Mouse (Mus musculus): ENCODE measurements around the gene Slc35f1. TPM values are rescaled to one million over a fixed set of nuclear protein-coding genes. Genes with fewer than 3 reads are reported as not detected.

The Slc35f1 gene
- polyA plus RNA-seq, 1 experiment = not detected

- Histone ChIP-seq H3K4me3 (replicated peaks; ENCODE audit: control insufficient read depth, low read depth, low read length) (no peak overlapping the region), H3K4me1 (ENCODE audit: control insufficient read depth, insufficient read depth, low read length) (no peaks in the 10 kb centered on the region), H3K27ac (ENCODE audit: control insufficient read depth, insufficient read depth, low read depth, low read length, poor library complexity) (no peak overlapping the region)
- 73% methylated on average over 4 of the region's 4 CpGs for WGBS
- TF ChIP-seq POLR2A (IDR thresholded peaks at IDR 0.05; ENCODE audit: borderline replicate concordance, control insufficient read depth, low read depth, low read length) (no peak), CTCF (IDR thresholded peaks at IDR 0.05; ENCODE audit: control insufficient read depth, insufficient read depth, low read length) (no peak)
Observed at GRCm38 (mm10) chr10:52812861-52813260, 122.5 kb downstream of the Slc35f1 start.

DNA sequence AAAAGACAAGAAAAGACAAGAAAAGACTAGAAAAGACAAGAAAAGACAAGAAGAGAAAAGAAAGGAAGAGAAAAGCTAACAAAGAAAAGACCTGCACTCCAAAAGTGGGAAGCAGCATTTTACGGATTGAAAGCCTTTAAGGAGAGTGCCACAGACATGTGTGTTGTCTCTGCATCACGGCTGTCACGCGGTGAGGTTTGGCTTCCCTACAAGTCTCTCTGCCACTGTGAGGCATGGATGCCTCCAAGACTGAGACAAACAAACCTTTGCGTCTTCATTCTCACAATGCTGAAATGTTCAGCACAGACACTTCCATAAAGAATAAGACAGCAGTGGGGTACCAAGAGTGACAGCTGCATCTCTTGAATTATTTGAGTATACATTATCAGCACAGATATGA lies 124.0 kb downstream of the Slc35f1 start:
- no peak overlapping the region for H3K27ac ChIP-seq (ENCODE audit: control insufficient read depth, insufficient read depth, low read depth, low read length, poor library complexity)
- H3K4me1 ChIP-seq (ENCODE audit: control insufficient read depth, insufficient read depth, low read length) = no peaks in the 10 kb centered on the region
- TF ChIP-seq CTCF (IDR thresholded peaks at IDR 0.05; ENCODE audit: control insufficient read depth, insufficient read depth, low read length) (no peak), POLR2A (IDR thresholded peaks at IDR 0.05; ENCODE audit: borderline replicate concordance, control insufficient read depth, low read depth, low read length) (no peak)
- no peak overlapping the region for H3K4me3 ChIP-seq (replicated peaks; ENCODE audit: control insufficient read depth, low read depth, low read length)
- WGBS = 81% methylated on average over 5 of the region's 5 CpGs

GRCm38 (mm10) chr10:52819661-52820060 lies 129.3 kb downstream of the Slc35f1 start:
- H3K4me3 ChIP-seq (replicated peaks; ENCODE audit: control insufficient read depth, low read depth, low read length) = no peak overlapping the region
- TF ChIP-seq CTCF (IDR thresholded peaks at IDR 0.05; ENCODE audit: control insufficient read depth, insufficient read depth, low read length) (no peak), POLR2A (IDR thresholded peaks at IDR 0.05; ENCODE audit: borderline replicate concordance, control insufficient read depth, low read depth, low read length) (no peak)
- no peaks in the 10 kb centered on the region for H3K4me1 ChIP-seq (ENCODE audit: control insufficient read depth, insufficient read depth, low read length)
- 87% methylated on average over 1 of the region's 1 CpGs for WGBS
- no peak overlapping the region for H3K27ac ChIP-seq (ENCODE audit: control insufficient read depth, insufficient read depth, low read depth, low read length, poor library complexity)

- no peak for TF ChIP-seq CTCF (IDR thresholded peaks at IDR 0.05; ENCODE audit: control insufficient read depth, insufficient read depth, low read length)
- TF ChIP-seq POLR2A (IDR thresholded peaks at IDR 0.05; ENCODE audit: borderline replicate concordance, control insufficient read depth, low read depth, low read length) = no peak
- Histone ChIP-seq H3K27ac (ENCODE audit: control insufficient read depth, insufficient read depth, low read depth, low read length, poor library complexity) (no peak overlapping the region), H3K4me3 (replicated peaks; ENCODE audit: control insufficient read depth, low read depth, low read length) (no peak overlapping the region), H3K4me1 (ENCODE audit: control insufficient read depth, insufficient read depth, low read length) (no peaks in the 10 kb centered on the region)
- 57% methylated on average over 2 of the region's 2 CpGs for WGBS
Observed at GRCm38 (mm10) chr10:52822909-52823308, 132.6 kb downstream of the Slc35f1 start.

DNA sequence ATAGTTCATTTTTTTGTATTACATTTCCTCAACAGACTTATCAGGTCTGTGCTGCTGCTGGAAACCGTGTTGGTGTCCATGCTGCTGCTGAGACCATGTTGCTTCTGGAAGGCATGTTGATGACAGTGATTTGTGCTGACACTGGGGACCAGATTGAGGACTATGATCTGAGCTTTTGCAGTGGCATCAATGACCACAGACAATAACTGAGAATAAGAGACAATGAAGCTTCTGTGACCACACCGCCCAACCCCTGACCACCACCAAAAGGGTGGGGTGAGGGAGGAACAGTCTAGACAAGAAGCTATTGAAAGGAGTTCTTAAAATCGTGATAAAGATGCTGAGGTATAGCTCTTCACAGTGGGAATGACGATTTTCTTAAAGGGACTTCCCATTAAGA lies 135.4 kb downstream of the Slc35f1 start:
- no peak for TF ChIP-seq POLR2A (IDR thresholded peaks at IDR 0.05; ENCODE audit: borderline replicate concordance, control insufficient read depth, low read depth, low read length)
- TF ChIP-seq CTCF (IDR thresholded peaks at IDR 0.05; ENCODE audit: control insufficient read depth, insufficient read depth, low read length) = no peak
- Histone ChIP-seq H3K4me3 (replicated peaks; ENCODE audit: control insufficient read depth, low read depth, low read length) (no peak overlapping the region), H3K27ac (ENCODE audit: control insufficient read depth, insufficient read depth, low read depth, low read length, poor library complexity) (no peak overlapping the region), H3K4me1 (ENCODE audit: control insufficient read depth, insufficient read depth, low read length) (no peaks in the 10 kb centered on the region)
- WGBS = 69% methylated on average over 4 of the region's 4 CpGs

DNA sequence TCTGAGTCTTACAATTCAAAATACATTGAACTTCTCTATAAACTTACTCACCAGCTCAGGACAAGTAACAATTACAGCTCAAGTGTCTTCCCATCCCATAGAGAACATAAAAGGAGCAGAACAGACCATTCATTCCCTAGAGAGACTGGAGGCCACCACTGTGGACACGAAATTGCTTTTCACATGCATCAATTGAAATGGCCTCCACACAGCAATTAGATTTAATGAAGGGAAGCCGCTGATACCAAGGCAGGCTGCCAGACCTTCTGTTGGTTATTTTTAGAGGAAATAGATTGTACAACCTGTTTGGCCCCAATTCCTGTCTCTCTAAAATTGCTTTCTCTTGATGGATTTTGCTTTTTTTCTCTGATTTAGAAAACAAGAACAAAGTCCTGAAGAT lies 150.5 kb downstream of the Slc35f1 start:
- H3K27ac ChIP-seq (ENCODE audit: control insufficient read depth, insufficient read depth, low read depth, low read length, poor library complexity) = no peak overlapping the region
- WGBS = 63% methylated on average over 2 of the region's 2 CpGs
- H3K4me1 ChIP-seq (ENCODE audit: control insufficient read depth, insufficient read depth, low read length) = no peaks in the 10 kb centered on the region
- no peak overlapping the region for H3K4me3 ChIP-seq (replicated peaks; ENCODE audit: control insufficient read depth, low read depth, low read length)
- TF ChIP-seq POLR2A (IDR thresholded peaks at IDR 0.05; ENCODE audit: borderline replicate concordance, control insufficient read depth, low read depth, low read length) (no peak), CTCF (IDR thresholded peaks at IDR 0.05; ENCODE audit: control insufficient read depth, insufficient read depth, low read length) (no peak)

- Histone ChIP-seq H3K4me1 (ENCODE audit: control insufficient read depth, insufficient read depth, low read length) (no peaks in the 10 kb centered on the region), H3K4me3 (replicated peaks; ENCODE audit: control insufficient read depth, low read depth, low read length) (no peak overlapping the region), H3K27ac (ENCODE audit: control insufficient read depth, insufficient read depth, low read depth, low read length, poor library complexity) (no peak overlapping the region)
- TF ChIP-seq CTCF (IDR thresholded peaks at IDR 0.05; ENCODE audit: control insufficient read depth, insufficient read depth, low read length) = no peak
- TF ChIP-seq POLR2A (IDR thresholded peaks at IDR 0.05; ENCODE audit: borderline replicate concordance, control insufficient read depth, low read depth, low read length) = no peak
Observed at GRCm38 (mm10) chr10:52851994-52852393, 161.7 kb downstream of the Slc35f1 start.

- 75% methylated on average over 2 of the region's 2 CpGs for WGBS
- no peak overlapping the region for H3K27ac ChIP-seq (ENCODE audit: control insufficient read depth, insufficient read depth, low read depth, low read length, poor library complexity)
- no peak for TF ChIP-seq POLR2A (IDR thresholded peaks at IDR 0.05; ENCODE audit: borderline replicate concordance, control insufficient read depth, low read depth, low read length)
- no peak for TF ChIP-seq CTCF (IDR thresholded peaks at IDR 0.05; ENCODE audit: control insufficient read depth, insufficient read depth, low read length)
Observed at GRCm38 (mm10) chr10:52860851-52861250, 170.5 kb downstream of the Slc35f1 start.

DNA sequence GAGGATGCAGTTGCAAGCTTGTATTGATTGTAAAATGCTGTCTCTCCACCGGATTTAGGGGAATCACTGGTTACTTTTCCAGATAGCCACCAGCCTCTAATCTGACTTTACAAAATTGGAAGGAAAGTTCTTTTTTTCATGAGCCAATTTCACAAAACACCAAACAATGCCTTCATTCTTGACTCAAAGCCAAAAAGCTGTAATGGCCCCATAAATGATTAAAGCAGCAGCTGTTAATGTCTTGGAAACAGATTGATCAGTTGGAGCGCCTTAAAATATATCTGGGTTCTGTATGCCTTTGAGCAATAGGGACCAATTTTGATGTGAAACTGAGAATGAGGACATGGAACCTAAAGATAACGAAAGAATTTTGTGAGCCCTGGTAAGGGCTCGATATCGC lies 174.6 kb downstream of the Slc35f1 start:
- H3K27ac ChIP-seq (ENCODE audit: control insufficient read depth, insufficient read depth, low read depth, low read length, poor library complexity) = no peak overlapping the region
- TF ChIP-seq CTCF (IDR thresholded peaks at IDR 0.05; ENCODE audit: control insufficient read depth, insufficient read depth, low read length) (no peak), POLR2A (IDR thresholded peaks at IDR 0.05; ENCODE audit: borderline replicate concordance, control insufficient read depth, low read depth, low read length) (no peak)
- no peaks in the 10 kb centered on the region for H3K4me1 ChIP-seq (ENCODE audit: control insufficient read depth, insufficient read depth, low read length)
- WGBS = 79% methylated on average over 5 of the region's 5 CpGs
- H3K4me3 ChIP-seq (replicated peaks; ENCODE audit: control insufficient read depth, low read depth, low read length) = no peak overlapping the region

More at GRCm38 (mm10) chr10:52860851-52861250, 170.5 kb downstream of the Slc35f1 start:
- Histone ChIP-seq H3K4me3 (replicated peaks; ENCODE audit: control insufficient read depth, low read depth, low read length) (no peak overlapping the region), H3K4me1 (ENCODE audit: control insufficient read depth, insufficient read depth, low read length) (no peaks in the 10 kb centered on the region)

Measured in bone marrow, adult 2 months (tissue).